Mouse (Mus musculus): ENCODE results near the gene Greb1.
"Not testable (repeated sequence)": the region's sequence is repeated elsewhere in the genome, so short reads cannot be mapped to it uniquely, and the experiment has no call there.

Gene Greb1

DNA sequence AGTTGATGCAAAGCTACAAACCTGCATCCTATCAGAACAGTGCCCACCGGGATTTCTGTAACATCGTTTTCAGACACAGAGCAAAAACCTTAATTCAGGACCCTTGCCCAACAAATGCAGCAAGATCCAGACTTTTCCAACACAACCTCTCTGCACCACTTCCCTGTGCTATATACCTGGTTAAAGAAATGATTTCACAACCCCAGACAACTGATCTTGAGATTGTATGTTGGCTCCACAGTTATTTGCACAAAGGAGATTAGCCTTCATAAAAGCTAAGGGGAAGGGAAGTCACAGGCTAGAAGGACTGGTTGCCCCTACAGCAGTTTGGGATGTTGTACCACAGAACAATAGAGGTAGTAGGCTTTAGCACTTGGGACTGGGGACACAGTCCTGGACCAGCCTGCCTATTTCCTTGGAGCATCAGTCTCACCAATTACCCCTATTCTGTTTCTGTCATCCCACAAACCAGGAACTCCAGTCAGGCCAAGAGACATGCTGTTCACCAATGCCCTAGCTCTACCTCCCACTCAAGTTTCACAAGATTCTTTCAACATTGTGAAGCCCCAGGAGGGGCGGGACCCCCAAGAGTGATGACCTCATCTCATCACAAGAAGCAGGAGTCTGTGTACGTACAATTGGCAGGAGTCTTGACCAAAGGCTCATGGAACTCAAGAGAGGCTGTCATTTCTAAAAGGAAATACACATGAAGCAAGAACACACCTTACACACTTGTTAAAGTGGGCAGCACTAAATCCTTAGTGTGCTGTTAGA lies 36.9 kb downstream of the Greb1 start:
- in situ Hi-C loops (cut with MboI) = no loop called here

DNA sequence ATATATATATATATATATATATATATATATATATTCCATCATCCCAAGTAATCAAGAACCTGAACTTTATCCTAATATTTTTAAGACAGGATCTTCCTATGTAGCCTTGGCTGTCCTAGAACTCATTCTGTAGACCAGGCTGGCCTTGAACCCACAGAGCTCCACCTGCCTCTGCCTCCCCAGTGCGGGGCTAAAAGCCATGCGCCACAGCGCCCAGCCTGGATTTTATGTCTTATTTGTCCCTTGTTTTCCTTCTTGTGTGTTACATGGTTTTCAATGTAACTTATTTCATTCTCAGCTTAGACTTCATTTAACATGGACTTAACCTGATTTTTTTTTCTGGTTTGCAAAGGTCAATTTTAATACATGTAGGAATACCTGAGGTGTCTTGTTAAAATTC lies 39.2 kb downstream of the Greb1 start:
- in situ Hi-C loops (cut with MboI) = no loop called here

DNA sequence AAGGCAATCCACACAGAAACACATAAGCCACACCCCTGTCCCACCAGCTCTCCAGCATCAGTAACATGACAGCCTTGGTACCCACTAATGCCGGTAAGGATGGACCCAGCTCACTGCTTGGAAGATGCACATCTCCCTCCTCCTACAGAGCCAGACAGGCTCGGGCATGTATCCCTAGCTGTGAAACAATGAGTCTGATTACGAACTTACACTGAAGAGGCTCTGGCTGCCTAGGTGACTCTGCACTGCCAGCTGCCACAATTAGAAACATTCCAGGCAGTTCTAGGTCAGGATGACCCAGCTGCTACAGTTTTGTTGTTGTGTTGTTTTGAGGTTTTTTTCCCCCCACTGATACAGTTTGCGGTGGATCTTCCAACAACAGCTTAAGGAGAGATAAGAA lies 40.4 kb downstream of the Greb1 start:
- in situ Hi-C loops (cut with MboI) = no loop called here

DNA sequence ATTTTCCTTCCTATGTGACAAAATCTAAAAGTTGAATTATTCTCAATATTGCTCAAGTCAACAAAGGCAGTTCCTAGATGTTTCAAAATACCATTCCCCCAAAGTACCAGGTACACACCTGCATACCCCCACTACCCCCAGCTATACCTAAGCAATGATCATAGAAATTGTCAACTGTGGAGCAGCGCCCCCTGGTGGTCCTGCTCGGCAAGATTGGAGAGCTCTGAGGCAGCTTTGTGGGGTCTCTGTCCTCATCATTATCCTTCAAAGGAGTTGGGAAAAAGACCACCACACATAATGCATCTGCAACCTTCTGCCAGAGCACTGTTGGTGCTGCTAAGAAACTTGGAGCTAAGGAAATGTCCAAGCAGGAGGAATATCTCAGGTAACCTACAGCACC lies 46.4 kb downstream of the Greb1 start:
- in situ Hi-C loops (cut with MboI) = loop anchor here (10.0 kb wide), 1 partner anchor 180 kb away; no protein-coding TSS in a partner anchor

DNA sequence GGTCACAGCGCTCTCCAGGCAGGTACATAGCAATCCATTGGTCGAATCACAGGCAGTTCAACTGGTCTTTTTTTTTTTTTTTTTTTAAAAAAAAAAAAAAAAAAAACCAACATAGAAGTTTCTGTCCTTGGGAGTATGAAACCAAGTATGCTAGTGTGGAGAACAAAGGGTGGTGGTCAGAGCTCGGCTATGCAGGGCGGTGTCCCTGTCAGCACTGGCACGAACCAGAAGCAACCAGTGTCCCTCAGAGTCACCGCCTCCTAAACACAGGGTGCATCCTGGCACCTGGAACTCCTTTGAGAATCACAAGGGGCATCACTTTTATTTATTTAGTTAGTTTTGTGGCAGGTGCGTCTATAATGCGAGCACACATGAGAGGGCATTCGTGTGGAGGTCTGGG lies 47.1 kb downstream of the Greb1 start:
- in situ Hi-C loops (cut with MboI) = loop anchor here (10.0 kb wide), 1 partner anchor 179 kb away; no protein-coding TSS in a partner anchor

DNA sequence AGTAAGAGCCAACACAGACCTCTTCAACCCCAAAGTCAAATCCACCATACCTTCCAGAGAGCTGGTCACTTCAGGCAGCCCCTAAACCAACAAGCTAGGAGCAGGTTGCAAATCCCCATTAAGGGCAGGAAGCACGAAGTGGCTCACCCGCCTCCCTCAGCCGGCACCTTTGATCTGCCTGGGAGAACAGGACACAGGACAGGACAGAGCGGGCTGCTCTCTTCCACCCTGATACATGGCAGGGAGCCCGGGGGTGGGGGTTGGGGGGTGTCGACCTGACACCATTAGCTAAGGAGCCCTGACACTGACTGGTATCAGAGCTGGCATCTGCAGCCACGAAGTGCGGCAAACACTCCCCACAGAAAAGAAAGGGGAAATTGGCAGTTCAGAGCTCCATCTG lies 47.6 kb downstream of the Greb1 start:
- in situ Hi-C loops (cut with MboI) = loop anchor here (10.0 kb wide), 1 partner anchor 178 kb away; no protein-coding TSS in a partner anchor

DNA sequence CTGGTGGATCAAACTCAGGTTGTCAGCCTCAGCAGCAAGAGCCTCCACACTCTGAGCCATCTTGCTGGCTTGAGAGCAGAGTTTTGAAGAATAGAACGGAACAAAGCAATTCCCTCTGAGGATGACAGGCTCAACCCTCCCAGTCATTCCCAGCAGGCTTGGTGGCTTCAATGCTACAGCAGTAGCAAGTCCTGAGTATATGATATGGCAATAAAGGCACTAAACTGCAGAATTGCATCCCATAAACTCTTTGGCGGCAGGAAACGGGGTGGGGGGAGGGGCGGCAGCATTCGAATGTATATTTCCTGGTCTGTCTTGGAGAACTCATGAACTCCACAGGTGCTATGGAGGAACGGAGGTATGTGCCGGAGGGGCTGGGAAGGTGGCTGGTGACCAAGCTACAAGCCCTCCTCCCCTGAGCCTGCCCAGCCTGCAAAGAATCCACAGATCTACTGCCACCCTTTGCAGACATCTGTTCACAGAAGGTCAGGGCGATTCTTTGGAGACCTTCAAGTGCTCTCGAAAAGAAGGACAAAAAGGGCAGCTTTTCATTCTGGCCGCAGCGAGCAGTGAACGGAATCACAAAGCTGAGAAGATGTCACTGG lies 48.3 kb downstream of the Greb1 start:
- in situ Hi-C loops (cut with MboI) = loop anchor here (10.0 kb wide), 1 partner anchor 178 kb away; no protein-coding TSS in a partner anchor

DNA sequence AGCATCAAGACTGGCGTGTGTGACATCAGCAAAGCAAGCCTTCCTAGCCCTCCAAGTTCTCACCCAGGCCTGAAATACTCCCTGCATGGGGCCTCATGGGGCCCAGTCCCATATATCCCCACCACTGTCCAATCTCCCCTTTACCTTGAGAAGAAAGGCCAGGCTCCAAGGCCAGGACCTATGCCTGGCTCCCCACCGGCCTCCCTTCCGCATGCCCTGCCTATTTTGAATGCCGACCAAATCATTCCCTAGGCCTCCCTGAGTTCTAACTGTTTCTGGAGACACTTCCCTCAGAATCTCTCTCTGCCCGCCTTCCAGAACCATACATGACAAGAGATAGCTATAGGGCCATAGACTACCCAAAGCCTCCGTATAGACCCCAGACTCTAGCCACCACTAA lies 49.1 kb downstream of the Greb1 start:
- in situ Hi-C loops (cut with MboI) = loop anchor here (10.0 kb wide), 1 partner anchor 177 kb away; no protein-coding TSS in a partner anchor

DNA sequence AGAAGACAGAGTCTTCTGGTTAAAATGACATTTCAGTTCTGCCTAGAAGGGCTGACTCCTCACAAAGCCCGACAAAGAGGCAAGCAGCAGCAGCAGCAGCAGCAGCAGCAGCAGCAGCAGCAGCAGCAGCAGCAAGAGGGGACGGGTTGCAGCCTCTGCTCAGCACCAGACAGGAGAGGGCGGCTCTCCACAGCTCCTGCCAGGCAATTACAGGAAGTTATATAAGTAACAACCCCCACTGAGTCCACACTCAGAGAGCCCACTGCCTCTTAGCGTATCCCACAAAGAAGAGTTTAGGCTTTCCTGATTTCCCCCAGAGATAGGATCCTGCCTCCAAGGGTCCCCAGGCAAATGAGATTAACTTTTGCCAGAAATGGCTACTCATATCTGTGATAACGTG lies 60.6 kb downstream of the Greb1 start:
- in situ Hi-C loops (cut with MboI) = no loop called here

DNA sequence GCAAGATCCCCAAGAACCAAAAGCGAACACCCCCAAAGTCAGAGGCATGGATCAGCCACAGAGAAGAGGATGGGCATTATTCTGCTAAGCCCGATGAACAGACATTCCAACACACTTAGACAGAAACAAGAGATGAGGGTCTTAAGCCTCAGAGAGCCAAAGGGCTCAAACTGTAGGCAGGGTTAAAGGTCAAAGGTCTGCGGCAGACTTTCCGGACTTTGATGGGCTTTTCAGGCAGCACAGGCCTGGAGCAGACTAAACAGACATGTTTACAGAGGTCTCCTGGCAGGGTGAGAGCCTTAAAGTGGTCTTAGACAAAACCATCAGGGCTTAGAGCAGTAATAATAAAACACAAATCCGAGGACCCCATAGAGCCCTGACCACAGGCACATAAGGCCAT lies 63.4 kb downstream of the Greb1 start:
- in situ Hi-C loops (cut with MboI) = no loop called here

DNA sequence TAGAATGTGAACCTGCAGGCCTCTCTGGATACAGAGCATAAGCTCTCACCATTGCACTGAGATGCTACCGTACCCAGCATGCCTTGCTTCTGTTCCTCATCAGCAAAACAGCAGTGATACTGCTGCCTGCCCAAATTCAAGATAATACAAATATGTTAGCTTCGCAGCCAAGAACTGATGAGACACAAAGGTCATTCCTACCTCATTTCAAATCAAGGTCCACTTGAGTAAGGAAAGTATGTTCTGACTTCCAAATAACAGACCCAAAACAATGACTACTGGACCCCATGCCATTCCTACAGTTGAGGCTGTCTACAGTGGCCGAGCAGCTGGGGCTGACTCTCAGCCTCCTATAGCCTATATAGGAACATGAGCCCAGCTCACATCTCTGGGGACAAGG lies 66.0 kb downstream of the Greb1 start:
- in situ Hi-C loops (cut with MboI) = no loop called here

DNA sequence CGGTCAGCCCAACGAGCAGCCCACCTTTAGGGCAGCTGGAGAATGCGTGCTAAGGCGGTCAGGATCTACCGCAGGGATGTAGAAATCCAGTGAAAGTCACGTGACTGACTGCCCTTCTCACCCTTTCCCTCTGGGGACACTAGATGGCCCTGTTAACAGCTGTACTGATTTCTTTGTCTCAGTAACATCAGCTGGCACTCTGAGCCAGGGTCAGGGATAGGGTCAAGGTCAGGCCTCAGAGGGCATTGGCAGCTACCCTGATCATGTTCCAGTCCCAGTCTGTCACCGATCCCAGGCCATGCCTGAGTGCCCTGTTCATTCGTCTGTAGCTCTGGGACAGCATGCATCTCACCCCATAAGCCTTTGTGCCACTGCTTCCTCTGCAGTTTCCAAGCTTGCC lies 66.7 kb downstream of the Greb1 start:
- in situ Hi-C loops (cut with MboI) = no loop called here

DNA sequence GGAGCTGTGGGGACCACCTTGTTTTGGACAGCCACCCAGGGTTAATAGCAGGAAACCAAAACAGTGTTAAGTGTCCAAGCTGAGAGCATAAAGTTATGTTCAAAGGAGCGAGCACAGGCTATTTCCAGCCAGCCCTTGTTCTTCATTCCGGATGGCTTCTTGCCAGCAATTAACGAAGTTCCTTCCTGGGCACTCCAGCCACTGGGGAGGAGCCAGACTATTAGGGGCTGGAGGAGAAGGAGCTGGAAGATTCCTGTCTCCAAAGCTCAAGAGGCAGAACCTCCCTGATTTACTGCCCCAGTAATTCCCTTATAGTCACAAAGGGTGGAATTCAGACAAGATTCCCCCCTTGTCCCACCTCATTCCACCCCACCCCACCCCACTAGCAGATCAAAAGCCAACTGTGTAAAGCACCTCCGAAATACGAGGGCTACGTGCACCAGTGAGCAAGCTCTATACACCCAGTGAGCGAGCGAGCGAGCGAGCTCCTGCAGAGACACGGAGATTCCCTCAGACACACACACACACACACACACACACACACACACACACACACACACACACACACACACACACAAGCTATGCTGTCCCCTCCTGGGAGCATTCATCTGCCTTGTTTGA lies 69.5 kb downstream of the Greb1 start:
- in situ Hi-C loops (cut with MboI) = no loop called here

DNA sequence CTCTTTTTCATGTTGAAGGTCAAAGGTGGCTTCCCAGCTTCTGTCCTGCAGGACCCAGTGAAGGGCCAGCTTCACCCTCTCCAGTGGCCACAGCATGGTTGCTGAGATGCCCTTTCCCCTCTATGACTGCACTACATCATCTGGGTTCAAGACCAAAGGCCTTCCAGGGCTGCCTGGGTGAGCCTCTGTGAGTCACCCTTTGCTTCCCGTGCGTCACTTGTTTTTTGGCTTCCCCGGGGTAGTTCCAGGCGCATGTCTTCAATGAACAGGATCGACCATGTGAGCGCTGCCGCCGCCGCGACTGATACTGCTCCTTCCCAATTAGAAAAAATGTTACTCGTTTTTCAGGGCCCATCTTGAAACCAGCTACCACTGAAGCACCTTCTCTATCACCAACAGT lies 70.5 kb downstream of the Greb1 start:
- in situ Hi-C loops (cut with MboI) = no loop called here

DNA sequence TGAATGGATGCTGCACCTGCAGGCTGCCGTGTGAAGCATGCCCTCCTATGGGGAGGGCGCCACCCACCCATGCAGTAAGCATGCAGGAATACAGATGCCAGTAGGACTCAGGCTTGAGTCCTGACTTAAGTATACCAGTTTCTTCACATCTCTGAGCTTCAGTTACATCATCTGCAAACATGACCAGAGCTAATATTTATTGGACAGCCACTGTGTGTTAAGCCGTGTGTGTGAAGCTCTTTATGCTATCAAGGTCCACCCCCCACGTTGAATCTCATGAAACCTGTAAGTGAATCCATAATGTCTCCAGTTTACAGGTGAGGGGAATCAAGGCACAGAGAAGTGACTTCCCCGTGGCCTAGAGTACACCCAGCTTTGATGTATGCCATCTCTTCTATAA lies 72.5 kb downstream of the Greb1 start:
- in situ Hi-C loops (cut with MboI) = no loop called here

DNA sequence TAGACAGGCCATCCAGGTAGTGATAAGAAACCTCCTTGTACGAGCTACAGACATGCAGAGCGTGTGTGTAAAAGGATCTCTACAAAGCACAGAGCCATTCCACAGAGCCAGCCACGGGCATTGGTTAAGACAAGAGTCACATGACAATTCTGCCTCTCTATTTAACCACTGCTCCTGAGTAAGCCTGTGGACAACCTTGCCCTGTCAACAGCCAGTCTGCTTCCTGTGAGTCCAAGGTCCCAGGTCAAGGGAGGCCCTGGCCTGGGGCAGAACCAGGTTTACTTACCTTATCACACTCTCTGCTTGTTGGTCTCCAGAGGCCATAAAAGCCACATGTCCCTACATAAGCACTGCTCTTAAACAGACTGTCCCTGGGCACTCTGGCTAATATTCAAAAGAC lies 74.5 kb downstream of the Greb1 start:
- in situ Hi-C loops (cut with MboI) = no loop called here

DNA sequence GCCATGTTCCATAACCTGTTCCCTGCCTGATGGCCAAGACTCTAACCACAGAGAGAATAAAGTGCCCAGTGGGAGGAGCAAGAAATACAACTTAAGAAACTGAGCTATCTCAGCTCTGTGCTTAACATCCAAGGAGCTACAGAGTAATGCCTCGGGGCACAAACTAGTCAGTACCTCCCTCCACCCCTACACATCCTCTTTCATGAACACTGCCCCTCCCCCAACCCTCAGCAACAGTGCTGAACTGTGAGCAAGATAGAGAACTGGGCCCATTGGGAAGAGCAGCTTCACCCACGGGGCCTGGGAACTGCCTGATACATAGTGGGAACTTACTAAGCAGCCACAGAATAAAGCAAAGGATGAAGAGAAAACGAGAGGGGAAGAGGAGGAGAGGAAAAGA lies 77.1 kb downstream of the Greb1 start:
- in situ Hi-C loops (cut with MboI) = no loop called here

DNA sequence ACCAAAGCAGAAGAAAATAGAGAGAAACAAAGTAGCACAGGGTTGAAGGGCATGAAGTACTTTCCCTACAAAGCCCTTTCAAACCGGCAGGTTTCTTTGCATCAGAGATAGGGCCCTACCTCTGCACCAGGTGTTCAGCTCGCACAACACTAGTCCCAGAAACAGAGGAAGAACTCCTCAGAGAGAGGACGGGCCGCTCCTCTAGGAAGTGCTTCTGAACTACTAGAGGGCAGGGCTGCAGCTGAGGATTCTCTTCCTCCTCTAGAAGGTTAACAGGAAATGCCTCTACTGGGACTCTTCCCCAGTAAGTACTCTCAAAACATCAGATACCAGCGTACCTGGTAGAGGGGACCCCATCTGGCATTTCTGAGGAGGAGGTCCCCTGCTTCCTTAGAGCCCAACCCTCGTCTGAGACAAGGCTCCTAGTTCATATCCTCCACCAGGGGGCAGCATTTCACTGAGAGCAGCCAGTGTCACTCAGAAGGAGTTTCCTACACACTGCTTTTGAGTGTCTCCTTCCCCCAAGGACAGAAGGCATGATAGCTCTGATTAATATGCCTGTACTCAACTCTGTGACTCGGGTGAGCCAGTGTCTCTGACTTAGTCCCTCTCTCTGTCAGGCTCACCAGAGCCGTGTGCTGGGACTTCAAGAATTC lies 81.9 kb downstream of the Greb1 start:
- in situ Hi-C loops (cut with MboI) = no loop called here

DNA sequence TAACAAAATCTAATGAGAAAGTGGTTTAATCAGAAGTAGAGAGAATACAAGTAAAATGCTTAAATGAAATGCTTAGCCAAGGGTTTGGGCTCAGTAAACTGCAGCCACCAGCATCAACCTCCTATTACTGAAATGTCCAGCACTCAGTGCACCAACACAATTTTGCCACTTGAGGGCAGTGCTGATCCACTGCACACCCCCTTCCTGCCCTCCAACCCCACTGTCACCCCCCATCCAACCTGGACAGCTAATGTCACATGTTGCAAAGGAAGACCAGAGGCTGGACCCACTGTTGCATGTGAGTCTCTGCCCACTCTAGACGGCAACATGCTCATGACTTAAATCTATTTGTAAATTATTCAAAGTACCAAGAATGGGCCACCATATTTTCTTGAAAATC lies 83.0 kb downstream of the Greb1 start:
- in situ Hi-C loops (cut with MboI) = no loop called here

DNA sequence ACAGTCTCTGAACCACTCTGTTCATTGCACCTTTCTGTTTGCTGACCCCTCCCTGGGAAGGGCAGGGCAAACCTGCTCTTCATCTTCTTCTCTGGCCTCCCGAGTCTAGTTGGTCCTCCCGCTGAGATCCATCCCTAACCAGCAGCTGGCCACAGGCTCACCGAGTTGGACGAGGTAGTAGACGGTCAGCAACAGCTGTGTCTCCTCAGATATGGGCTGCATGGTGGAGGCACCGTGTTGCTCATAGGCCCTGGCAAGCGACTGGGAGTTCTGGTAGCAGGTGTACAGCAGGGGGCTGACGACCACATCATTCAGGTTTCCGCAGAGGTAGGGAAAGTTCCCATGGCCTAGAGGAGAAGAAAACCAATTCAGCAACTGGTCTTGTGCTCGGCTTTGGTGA lies 86.1 kb downstream of the Greb1 start:
- in situ Hi-C loops (cut with MboI) = no loop called here

DNA sequence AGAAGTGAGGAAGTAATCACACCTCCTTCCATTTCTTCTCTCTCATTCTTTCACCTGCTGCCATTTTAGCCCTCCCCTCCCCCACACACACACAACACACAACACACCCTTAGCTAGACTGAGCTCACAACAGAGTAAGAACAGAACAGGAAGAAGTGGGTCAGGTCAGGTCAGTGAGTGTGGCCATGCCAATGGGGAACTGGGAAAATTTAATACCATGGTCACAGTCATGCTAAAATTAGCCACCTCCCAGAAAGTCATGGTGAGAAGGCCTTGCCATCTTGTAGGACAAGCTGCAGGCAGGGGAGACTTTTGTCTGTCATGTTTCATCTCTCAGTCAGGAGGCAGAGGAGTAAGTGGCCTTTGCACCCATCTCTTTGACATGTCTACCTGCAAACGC lies 102.0 kb downstream of the Greb1 start:
- in situ Hi-C loops (cut with MboI) = no loop called here

DNA sequence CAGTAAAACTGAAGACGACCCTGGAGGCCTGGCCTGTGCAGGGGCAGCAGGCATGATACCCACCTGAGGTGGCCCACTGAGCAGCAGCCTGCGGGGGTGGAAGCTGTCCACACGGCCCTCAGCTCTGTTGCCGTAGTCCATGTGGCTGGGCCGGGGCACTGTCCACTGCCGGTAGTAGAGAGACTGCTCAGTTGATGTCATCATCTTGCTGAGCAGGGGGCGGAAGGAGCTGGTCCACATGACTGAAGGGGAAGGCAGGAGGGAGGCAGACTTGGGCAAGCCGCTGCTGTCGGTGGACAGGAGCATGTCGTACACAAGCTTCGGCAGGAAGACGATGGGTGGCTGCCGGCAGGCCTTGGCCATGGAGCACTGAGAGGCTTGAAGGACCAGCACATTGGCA lies 104.5 kb downstream of the Greb1 start:
- in situ Hi-C loops (cut with MboI) = no loop called here

DNA sequence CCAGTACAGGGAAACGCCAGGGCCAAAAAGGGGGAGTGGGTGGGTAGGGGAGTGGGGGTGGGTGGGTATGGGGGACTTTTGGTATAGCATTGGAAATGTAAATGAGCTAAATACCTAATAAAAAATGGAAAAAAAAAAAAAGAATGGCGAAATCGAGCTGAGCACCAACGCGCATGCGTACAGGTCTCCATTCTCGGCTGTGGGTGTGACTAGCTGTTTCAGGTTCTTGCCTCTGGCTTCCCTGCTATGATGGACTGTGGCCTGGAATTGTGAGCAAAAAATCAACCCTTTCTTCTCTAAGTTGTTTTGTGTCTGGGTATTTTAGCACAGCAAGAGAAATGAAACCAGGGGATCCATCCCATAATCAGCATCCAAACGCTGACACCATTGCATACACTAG lies 105.4 kb downstream of the Greb1 start:
- in situ Hi-C loops (cut with MboI) = not testable (repeated sequence)
